Mouse (Mus musculus) MEL (cell line): ENCODE data around the gene Gjb6. TPM values are rescaled to one million over a fixed set of nuclear protein-coding genes. Genes with fewer than 3 reads are reported as not detected.

ENCODE experiments used
- DNase-seq: peaks from one replicate; pipeline ENCODE4 v3.0.0; 2011; ENCODE audit warnings: low read depth, low spot score
- H3K27ac ChIP-seq: 2 replicates; pipeline ENCODE4 v1.5.1; 2012; ENCODE audit warnings: low read depth, mild to moderate bottlenecking, control low read depth, low read length, moderate library complexity; ENCODE audit not compliant: control insufficient read depth
- H3K27me3 ChIP-seq, 2 experiments: fragments of 150-350 bp in 1 of 2; sonication (generic) in 1 of 2; 2 replicates each; pipeline ENCODE4 v1.6.1; 2012; ENCODE audit warnings: low read length in 2 of 2, mild to moderate bottlenecking in 2 of 2, improper control_type of control experiment in 1 of 2, moderate library complexity in 1 of 2; ENCODE audit not compliant: insufficient read depth in 2 of 2, control insufficient read depth in 1 of 2
- H3K36me3 ChIP-seq, 2 experiments: 2 replicates each; pipeline ENCODE4 v1.6.1; 2012 to 2014; ENCODE audit warnings: low read length in 2 of 2, improper control_type of control experiment in 1 of 2, inconsistent platforms in 1 of 2, mild to moderate bottlenecking in 1 of 2; ENCODE audit not compliant: insufficient read depth in 2 of 2, control insufficient read depth in 1 of 2
- H3K4me1 ChIP-seq, 2 experiments: fragments of 150-350 bp in 1 of 2; sonication (generic) in 1 of 2; 2 replicates each; pipeline ENCODE4 v1.6.1; 2012; ENCODE audit warnings: low read length in 2 of 2, improper control_type of control experiment in 1 of 2, mild to moderate bottlenecking in 1 of 2; ENCODE audit not compliant: insufficient read depth in 2 of 2, control insufficient read depth in 1 of 2
- H3K4me3 ChIP-seq, 2 experiments: fragments of 150-350 bp in 1 of 2; sonication (generic) in 1 of 2; 2 replicates each; pipeline ENCODE4 v1.5.1; 2012; ENCODE audit warnings: low read depth in 2 of 2, low read length in 2 of 2, mild to moderate bottlenecking in 2 of 2, moderate library complexity in 2 of 2, control low read depth in 1 of 2, improper control_type of control experiment in 1 of 2; ENCODE audit not compliant: control insufficient read depth in 1 of 2, insufficient read depth in 1 of 2
- H3K79me2 ChIP-seq: 2 replicates; pipeline ENCODE4 v1.6.1; 2012; ENCODE audit warnings: mild to moderate bottlenecking, low read length, moderate library complexity; ENCODE audit not compliant: control insufficient read depth, poor library complexity, insufficient read depth
- H3K9ac ChIP-seq: 2 replicates; pipeline ENCODE4 v1.6.1; 2012; ENCODE audit warnings: low read depth, mild to moderate bottlenecking, control low read depth, low read length, moderate library complexity; ENCODE audit not compliant: control insufficient read depth, poor library complexity, severe bottlenecking
- H3K9me3 ChIP-seq: fragments of 150-350 bp; sonication (generic); replicated peaks from 2 replicates; pipeline ENCODE4 v1.6.1; 2012; ENCODE audit warnings: mild to moderate bottlenecking, low read length, improper control_type of control experiment, moderate library complexity; ENCODE audit not compliant: insufficient read depth
- BHLHE40 ChIP-seq: IDR thresholded peaks from 2 replicates; pipeline ENCODE4 v1.6.1; 2012; ENCODE audit warnings: low read depth, mild to moderate bottlenecking, inconsistent platforms, low read length, improper control_type of control experiment, borderline replicate concordance
- CHD1 ChIP-seq: IDR thresholded peaks from 2 replicates; pipeline ENCODE4 v1.6.1; 2012; ENCODE audit warnings: low read depth, mild to moderate bottlenecking, inconsistent platforms, low read length, improper control_type of control experiment
- CHD2 ChIP-seq: IDR thresholded peaks from 2 replicates; pipeline ENCODE4 v1.6.1; 2011; ENCODE audit warnings: low read length, improper control_type of control experiment
- CTCF ChIP-seq, 3 experiments: IDR thresholded peaks in 2 of 3; conservative IDR thresholded peaks in 1 of 3; 2 replicates each; pipeline ENCODE4 v1.5.1; 2011 to 2012; ENCODE audit warnings: low read length in 3 of 3, low read depth in 2 of 3, mild to moderate bottlenecking in 2 of 3, improper control_type of control experiment in 1 of 3, inconsistent platforms in 1 of 3, mixed read lengths in 1 of 3, moderate library complexity in 1 of 3; ENCODE audit not compliant: control insufficient read depth in 1 of 3, insufficient read depth in 1 of 3, poor library complexity in 1 of 3, severe bottlenecking in 1 of 3
- E2F4 ChIP-seq: IDR thresholded peaks from 2 replicates; pipeline ENCODE4 v1.6.1; 2011; ENCODE audit warnings: low read depth, low read length, improper control_type of control experiment, borderline replicate concordance
- ELF1 ChIP-seq: IDR thresholded peaks from 2 replicates; pipeline ENCODE4 v1.6.1; 2014; ENCODE audit warnings: low read depth, mild to moderate bottlenecking, inconsistent platforms, low read length, improper control_type of control experiment, moderate library complexity
- EP300 ChIP-seq, 2 experiments: IDR thresholded peaks; 2 replicates each; pipeline ENCODE4 v1.6.1; 2011; ENCODE audit warnings: improper control_type of control experiment in 2 of 2, low read length in 2 of 2, low read depth in 1 of 2, mild to moderate bottlenecking in 1 of 2
- GABPA ChIP-seq: IDR thresholded peaks from 2 replicates; pipeline ENCODE4 v1.6.1; 2012; ENCODE audit warnings: low read depth, mild to moderate bottlenecking, inconsistent platforms, low read length, improper control_type of control experiment, moderate library complexity
- GATA1 ChIP-seq: IDR thresholded peaks from 2 replicates; pipeline ENCODE4 v1.6.1; 2011; ENCODE audit warnings: low read depth, low read length, improper control_type of control experiment
- HCFC1 ChIP-seq: IDR thresholded peaks from 2 replicates; pipeline ENCODE4 v1.6.1; 2012; ENCODE audit warnings: low read depth, mild to moderate bottlenecking, inconsistent platforms, low read length, improper control_type of control experiment, moderate library complexity
- JUND ChIP-seq: IDR thresholded peaks from 2 replicates; pipeline ENCODE4 v1.6.1; 2011; ENCODE audit warnings: low read depth, mild to moderate bottlenecking, improper control_type of control experiment, low read length
- KAT2A ChIP-seq: conservative IDR thresholded peaks from 2 replicates; pipeline ENCODE4 v1.6.1; 2012; ENCODE audit warnings: low read depth, low read length, improper control_type of control experiment, inconsistent platforms
- MAFK ChIP-seq: IDR thresholded peaks from 2 replicates; pipeline ENCODE4 v1.6.1; 2011; ENCODE audit warnings: low read depth, mild to moderate bottlenecking, low read length, improper control_type of control experiment, borderline replicate concordance
- MAX ChIP-seq: IDR thresholded peaks from 2 replicates; pipeline ENCODE4 v1.6.1; 2011; ENCODE audit warnings: low read length, improper control_type of control experiment
- MAZ ChIP-seq: IDR thresholded peaks from 2 replicates; pipeline ENCODE4 v1.6.1; 2012; ENCODE audit warnings: low read depth, mild to moderate bottlenecking, inconsistent platforms, low read length, improper control_type of control experiment
- MYB ChIP-seq: IDR thresholded peaks from 2 replicates; pipeline ENCODE4 v1.6.1; 2011; ENCODE audit warnings: mild to moderate bottlenecking, low read depth, low read length, improper control_type of control experiment
- MYC ChIP-seq: IDR thresholded peaks from 2 replicates; pipeline ENCODE4 v1.6.1; 2011; ENCODE audit warnings: low read depth, mild to moderate bottlenecking, low read length, improper control_type of control experiment, moderate library complexity
- NELFE ChIP-seq: IDR thresholded peaks from 2 replicates; pipeline ENCODE4 v1.6.1; 2011; ENCODE audit warnings: low read depth, low read length, improper control_type of control experiment
- POLR2AphosphoS2 ChIP-seq: IDR thresholded peaks from 2 replicates; pipeline ENCODE4 v1.6.1; 2011; ENCODE audit warnings: low read length, improper control_type of control experiment
- POLR2AphosphoS5 ChIP-seq: IDR thresholded peaks from 2 replicates; pipeline ENCODE4 v1.6.1; 2012; ENCODE audit warnings: low read depth, borderline replicate concordance, mild to moderate bottlenecking, inconsistent platforms, low read length, moderate library complexity, mixed read lengths
- RAD21 ChIP-seq: IDR thresholded peaks from 2 replicates; pipeline ENCODE4 v1.6.1; 2011; ENCODE audit warnings: mild to moderate bottlenecking, low read depth, low read length, improper control_type of control experiment
- SIN3A ChIP-seq: IDR thresholded peaks from 2 replicates; pipeline ENCODE4 v1.6.1; 2012; ENCODE audit warnings: low read length, improper control_type of control experiment, inconsistent platforms
- SMC3 ChIP-seq: IDR thresholded peaks from 2 replicates; pipeline ENCODE4 v1.6.1; 2011; ENCODE audit warnings: low read depth, low read length, improper control_type of control experiment
- TCF12 ChIP-seq: IDR thresholded peaks from 2 replicates; pipeline ENCODE4 v1.6.1; 2014; ENCODE audit warnings: low read depth, mild to moderate bottlenecking, inconsistent platforms, low read length, improper control_type of control experiment, moderate library complexity
- UBTF ChIP-seq: IDR thresholded peaks from 2 replicates; pipeline ENCODE4 v1.6.1; 2012; ENCODE audit warnings: low read depth, mild to moderate bottlenecking, inconsistent platforms, low read length, improper control_type of control experiment, moderate library complexity, borderline replicate concordance; ENCODE audit not compliant: insufficient read depth
- USF1 ChIP-seq: IDR thresholded peaks from 2 replicates; pipeline ENCODE4 v1.6.1; 2014; ENCODE audit warnings: low read depth, mild to moderate bottlenecking, inconsistent platforms, low read length, improper control_type of control experiment, moderate library complexity
- USF2 ChIP-seq, 2 experiments: IDR thresholded peaks; 2 replicates each; pipeline ENCODE4 v1.6.1; 2011 to 2012; ENCODE audit warnings: improper control_type of control experiment in 2 of 2, low read length in 2 of 2, borderline replicate concordance in 1 of 2, inconsistent platforms in 1 of 2, low read depth in 1 of 2, mild to moderate bottlenecking in 1 of 2; ENCODE audit not compliant: insufficient read depth in 1 of 2
- ZC3H11A ChIP-seq: IDR thresholded peaks from 2 replicates; pipeline ENCODE4 v1.6.1; 2012; ENCODE audit warnings: low read depth, mild to moderate bottlenecking, inconsistent platforms, low read length, improper control_type of control experiment
- ZKSCAN1 ChIP-seq: IDR thresholded peaks from 2 replicates; pipeline ENCODE4 v1.6.1; 2012; ENCODE audit warnings: low read depth, mild to moderate bottlenecking, inconsistent platforms, low read length, improper control_type of control experiment, moderate library complexity
- ZNF384 ChIP-seq: IDR thresholded peaks from 2 replicates; pipeline ENCODE4 v1.6.1; 2012; ENCODE audit warnings: low read depth, mild to moderate bottlenecking, inconsistent platforms, low read length, improper control_type of control experiment
- polyA plus RNA-seq, 2 experiments: library from polyadenylated mRNA; stranded (reverse) in 1 of 2; unstranded in 1 of 2; fragments of >175 nt in 1 of 2; fragments of >200 nt in 1 of 2; gene quantifications; 2 replicates each; pipeline versions ENCODE4 v1.2.1 to v1.2.4; 2012; ENCODE audit warnings: low replicate concordance in 2 of 2, low read depth in 1 of 2; ENCODE audit not compliant: insufficient read length in 2 of 2, insufficient read depth in 1 of 2, missing spikeins in 1 of 2
- total RNA-seq: library from RNA; depleted of rRNA; stranded (reverse); fragments of 300-350 nt; gene quantifications from 2 replicates; pipeline ENCODE4 v1.2.3, GENCODE M21; 2012

The Gjb6 gene
- total and polyA plus RNA-seq, 3 experiments = not detected

GRCm38 (mm10) chr14:57115823-57116544 lies 17.4 kb downstream of the Gjb6 start, which contains the start of gene Gm4491:
Gm4491 (minus strand) TSS chr14:57115883.
- H3K4me3 ChIP-seq = no peak within 1 kb of the TSS
- peaks cover 2 to 11% of the 10 kb centered on the region in 2 experiments for H3K27me3 ChIP-seq
- DNase-seq = no peak
- no peaks in the 10 kb centered on the region for H3K4me1 ChIP-seq
- no peaks in the 10 kb centered on the region for H3K79me2 ChIP-seq
- no peak within 1 kb of the TSS for H3K27ac ChIP-seq
- H3K9ac ChIP-seq = no peak within 1 kb of the TSS
- H3K9me3 ChIP-seq = no peaks in the 10 kb centered on the region
- H3K36me3 ChIP-seq = no peaks in the 10 kb centered on the region
- TF ChIP-seq ZNF384 = no peak
- no peak for TF ChIP-seq ELF1
- TF ChIP-seq HCFC1 = no peak
- no peak for TF ChIP-seq CTCF (IDR thresholded peaks at IDR 0.05 in 2 of 3, conservative IDR thresholded peaks at IDR 0.05 in 1 of 3; ENCODE audit: control insufficient read depth in 1 of 3, insufficient read depth in 1 of 3, low read depth in 2 of 3, low read length in 3 of 3, poor library complexity in 1 of 3, severe bottlenecking in 1 of 3)
- no peak for TF ChIP-seq USF2 (IDR thresholded peaks at IDR 0.05; ENCODE audit: borderline replicate concordance in 1 of 2, insufficient read depth in 1 of 2, low read depth in 1 of 2, low read length in 2 of 2)
- TF ChIP-seq MAZ = no peak
- TF ChIP-seq CHD2 = no peak
- no peak for TF ChIP-seq RAD21
- no peak for TF ChIP-seq POLR2AphosphoS5
- no peak for TF ChIP-seq SMC3
- no peak for TF ChIP-seq ZKSCAN1
- TF ChIP-seq USF1 = no peak
- no peak for TF ChIP-seq NELFE
- no peak for TF ChIP-seq KAT2A
- TF ChIP-seq TCF12 = no peak
- no peak for TF ChIP-seq UBTF
- no peak for TF ChIP-seq POLR2AphosphoS2
- TF ChIP-seq CHD1 = no peak
- TF ChIP-seq SIN3A = no peak
- TF ChIP-seq, all 39 proteins: peak for 0

DNA sequence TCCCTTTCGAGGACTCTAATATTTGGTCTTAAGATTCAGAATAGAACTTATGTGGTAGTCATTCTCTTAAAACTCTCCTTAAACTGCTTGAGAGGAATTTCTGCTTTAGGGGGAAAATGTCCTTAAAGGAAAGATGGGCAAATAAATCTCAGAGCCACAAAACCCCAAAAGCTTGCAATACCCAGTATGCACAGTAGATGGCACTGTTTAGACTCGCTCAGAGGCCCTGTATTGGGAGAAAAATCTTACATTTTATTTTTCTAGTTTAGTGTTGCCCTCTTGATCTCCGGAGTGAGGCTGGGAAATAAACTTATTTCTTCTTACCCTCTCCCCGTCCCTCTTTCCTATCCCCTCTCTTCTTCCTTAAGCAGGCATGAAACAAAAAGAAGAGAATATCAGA lies 24.2 kb downstream of the Gjb6 start:
- DNase-seq = peak; percentile 36
- no peak overlapping the region for H3K9ac ChIP-seq
- no peaks in the 10 kb centered on the region for H3K36me3 ChIP-seq
- no peaks in the 10 kb centered on the region for H3K9me3 ChIP-seq
- peaks cover 0 to 5% of the 10 kb centered on the region in 2 experiments; a peak in 3 of 4 replicates for H3K27me3 ChIP-seq
- H3K4me3 ChIP-seq = no peak overlapping the region
- H3K79me2 ChIP-seq = no peaks in the 10 kb centered on the region
- no peaks in the 10 kb centered on the region for H3K4me1 ChIP-seq
- TF ChIP-seq RAD21 = peak; percentile 60
- peak; percentile 49; the same call in 1 of the 2 replicates for TF ChIP-seq ZC3H11A
- no peak for TF ChIP-seq EP300 (IDR thresholded peaks at IDR 0.05; ENCODE audit: low read depth in 1 of 2, low read length in 2 of 2)
- TF ChIP-seq MAFK = no peak
- TF ChIP-seq JUND = no peak
- peak; percentile 69 for TF ChIP-seq SMC3
- TF ChIP-seq MYB = no peak
- TF ChIP-seq MAX = no peak
- TF ChIP-seq ELF1 = no peak
- TF ChIP-seq MYC = no peak
- no peak for TF ChIP-seq ZKSCAN1
- TF ChIP-seq GATA1 = no peak
- TF ChIP-seq NELFE = no peak
- TF ChIP-seq CTCF (IDR thresholded peaks at IDR 0.05 in 2 of 3, conservative IDR thresholded peaks at IDR 0.05 in 1 of 3; ENCODE audit: control insufficient read depth in 1 of 3, insufficient read depth in 1 of 3, low read depth in 2 of 3, low read length in 3 of 3, poor library complexity in 1 of 3, severe bottlenecking in 1 of 3) = peak; percentile 54 to 63 (median 61)
- TF ChIP-seq GABPA = no peak
- no peak for TF ChIP-seq UBTF
- TF ChIP-seq ZNF384 = no peak
- TF ChIP-seq SIN3A = no peak
- no peak for TF ChIP-seq E2F4
- no peak for TF ChIP-seq BHLHE40
- H3K27ac ChIP-seq = no peak overlapping the region
